Mouse (Mus musculus) naive thymus-derived CD4-positive, alpha-beta T cell, adult 2 months (primary cell): ENCODE data around the gene Vgll4.
"Not testable (repeated sequence)": the region's sequence is repeated elsewhere in the genome, so short reads cannot be mapped to it uniquely, and the experiment has no call there.

ENCODE experiments used
- DNase-seq: peaks from one replicate; pipeline ENCODE4 v3.0.0-alpha.2; 2011; ENCODE audit warnings: low read depth

The Vgll4 gene

DNA sequence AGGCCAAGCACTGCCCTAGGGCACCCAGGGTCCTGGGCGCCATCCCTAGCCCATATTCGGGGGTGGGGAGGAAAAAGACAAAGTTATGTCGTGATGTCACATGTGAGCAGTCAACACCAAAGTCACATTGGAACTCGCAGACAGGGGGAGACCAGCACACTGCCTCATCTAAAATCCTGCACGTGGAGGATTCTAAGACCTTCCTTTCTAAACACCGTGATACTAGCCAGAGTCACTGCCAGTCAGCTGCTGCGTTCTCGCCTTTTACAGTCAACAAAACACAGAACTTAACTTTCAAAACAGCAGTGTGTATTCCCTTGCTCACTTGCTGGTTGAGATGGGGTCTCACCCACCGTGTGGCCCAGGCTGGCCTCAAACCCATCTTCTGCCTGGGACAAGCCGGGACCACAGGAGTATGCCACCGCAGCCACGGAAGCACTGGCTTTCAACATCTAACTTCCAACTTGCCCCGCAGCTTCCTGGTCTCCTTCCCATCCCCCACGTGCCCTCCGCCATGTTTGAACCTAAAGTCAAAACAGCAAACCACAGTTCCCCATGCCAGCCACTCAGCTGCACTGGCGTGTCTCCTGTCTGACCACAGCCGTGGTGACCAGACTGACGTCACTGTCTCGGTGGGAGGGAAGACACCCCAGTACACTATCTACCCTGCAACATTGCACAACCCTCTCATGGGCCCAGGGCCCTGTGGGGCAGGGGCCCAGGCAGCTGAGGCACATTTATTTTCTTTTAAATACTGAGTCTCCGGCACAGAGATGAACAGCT lies 76.2 kb downstream of the Vgll4 start:
- peak; percentile 86 for DNase-seq

DNA sequence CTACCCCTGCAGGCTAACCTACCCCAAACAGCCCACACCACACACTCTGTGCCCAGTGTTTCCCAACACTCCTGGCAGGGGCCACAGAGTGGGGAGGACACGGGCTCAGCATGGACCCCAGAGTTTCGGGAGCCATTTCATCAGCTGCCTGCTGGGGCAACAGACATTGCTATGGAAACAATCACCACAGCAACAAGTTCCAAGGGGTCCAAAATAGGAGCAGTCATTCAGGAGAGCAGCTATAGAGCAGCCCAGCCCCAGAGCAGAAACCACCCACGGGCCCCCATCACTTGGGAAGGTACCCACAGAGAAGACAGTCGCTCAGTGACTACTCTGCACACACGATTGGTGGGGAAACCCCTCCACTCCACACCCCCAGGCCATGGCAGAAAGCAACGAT lies 77.4 kb downstream of the Vgll4 start:
- DNase-seq: peak; percentile 62

DNA sequence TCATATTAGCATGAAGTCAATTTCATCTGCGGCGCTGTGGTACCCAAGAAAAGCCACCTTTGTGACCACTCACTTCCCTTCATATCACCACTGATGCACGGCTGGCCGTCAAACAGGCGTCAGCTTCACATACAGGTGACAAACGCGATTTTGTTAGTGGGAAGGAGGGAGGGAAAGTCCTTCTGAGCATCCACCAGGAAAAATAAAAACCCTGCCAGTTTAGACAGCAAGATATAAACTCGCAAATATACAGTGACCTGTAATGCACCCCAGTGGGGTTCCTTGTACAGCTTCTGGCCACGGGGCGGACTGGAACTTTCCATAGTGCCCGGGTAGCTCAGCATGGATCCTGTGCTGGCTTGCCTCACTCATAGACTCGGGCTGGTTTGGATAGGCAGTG lies 78.0 kb downstream of the Vgll4 start:
- no peak for DNase-seq

DNA sequence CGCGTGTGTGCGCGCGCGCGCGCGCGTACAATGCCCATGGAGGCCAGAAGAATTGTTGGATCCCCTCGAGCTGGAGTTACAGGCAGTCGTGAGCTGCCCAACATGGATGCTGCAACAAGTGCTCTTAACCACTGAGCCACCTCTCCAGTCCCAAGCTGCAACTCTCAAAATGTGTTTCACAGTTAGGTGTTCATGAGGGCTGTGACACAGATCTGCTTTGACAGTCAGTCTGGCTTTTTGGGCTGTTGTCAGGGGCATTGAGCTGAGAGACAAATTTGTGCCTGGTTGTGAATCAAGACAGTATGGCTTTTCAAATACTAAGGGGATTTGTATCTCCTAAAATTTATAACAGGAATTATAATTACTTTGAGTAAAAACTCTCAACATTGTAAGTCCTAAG lies 78.5 kb downstream of the Vgll4 start:
- DNase-seq: no peak

GRCm38 (mm10) chr6:114890411-114891115 lies 79.2 kb downstream of the Vgll4 start:
- DNase-seq: no peak

DNA sequence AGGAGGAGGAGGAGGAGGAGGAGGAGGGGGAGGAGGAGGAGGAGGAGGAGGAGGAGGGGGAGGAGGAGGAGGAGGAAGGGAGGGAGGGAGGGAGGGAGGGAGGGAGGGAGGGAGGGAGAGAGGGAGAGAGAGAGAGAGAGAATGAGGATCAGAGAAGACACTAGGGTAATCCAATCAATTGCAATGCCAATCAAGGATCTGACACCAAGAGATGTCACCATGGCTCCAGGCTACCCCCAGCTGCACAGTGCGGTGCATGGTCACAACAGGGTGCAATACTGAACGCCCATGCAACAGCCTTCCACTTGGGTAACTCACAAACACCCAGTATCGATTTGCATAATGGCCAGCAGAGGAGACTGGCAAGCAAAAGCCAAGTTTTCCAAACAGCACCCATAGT lies 79.8 kb downstream of the Vgll4 start:
- not testable (repeated sequence) for DNase-seq

DNA sequence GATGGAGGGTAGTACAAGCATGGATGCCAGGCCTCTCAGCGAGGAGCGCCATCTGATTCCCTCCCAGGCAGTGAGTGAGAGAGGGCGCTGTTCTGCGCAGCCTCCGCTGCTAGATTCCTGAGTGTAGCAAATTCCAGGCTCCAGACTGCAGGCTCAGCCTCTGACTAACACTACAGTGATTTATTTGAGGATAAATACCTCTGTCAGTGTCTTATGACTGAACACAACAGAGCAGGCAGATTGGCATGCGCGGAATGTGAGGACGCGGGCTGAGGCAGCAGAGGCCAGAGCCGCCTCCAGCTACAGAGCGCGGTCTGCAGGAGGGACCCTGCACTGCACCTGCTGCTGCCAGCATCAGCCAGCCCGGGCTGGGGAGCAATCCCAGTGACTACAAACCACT lies 80.9 kb downstream of the Vgll4 start:
- DNase-seq: no peak

DNA sequence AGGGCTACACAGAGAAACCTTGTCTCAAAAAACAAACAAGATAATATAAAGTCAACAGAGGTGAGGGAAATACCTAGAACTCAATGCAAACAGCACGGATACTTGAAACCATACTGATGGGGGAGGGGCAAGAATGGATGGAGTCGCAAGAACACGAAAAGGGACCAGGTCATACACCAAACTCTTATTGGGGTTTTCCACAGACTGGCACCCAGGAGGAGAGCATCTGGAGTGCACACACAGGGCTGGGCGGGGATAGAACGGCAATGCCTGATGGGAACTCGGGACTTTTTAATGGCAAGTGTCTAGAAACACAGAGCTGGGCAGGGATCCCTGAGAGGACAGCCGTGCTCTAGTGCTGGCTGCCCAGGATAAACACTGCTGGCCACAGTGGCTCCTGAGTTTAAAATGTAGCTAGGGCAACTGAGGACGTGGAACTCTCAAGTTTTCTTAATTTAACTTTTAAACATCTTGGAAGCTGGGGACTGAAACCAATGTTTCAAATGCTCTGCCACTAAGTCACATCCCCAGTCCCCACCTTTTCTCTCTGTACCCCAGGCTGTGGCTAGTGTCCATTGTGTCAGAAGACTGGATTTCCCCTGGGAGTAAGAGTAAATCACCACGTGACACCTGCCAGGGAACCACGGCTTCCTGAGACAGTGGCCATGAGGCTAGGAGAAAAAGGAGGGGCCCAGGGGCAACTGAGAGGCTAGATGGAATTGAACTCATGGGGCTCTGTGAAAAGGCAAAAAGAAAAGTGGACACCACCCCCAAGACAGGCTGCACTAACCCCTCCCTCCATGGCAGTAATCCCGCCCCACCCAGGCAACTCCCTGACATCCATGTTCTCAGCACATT lies 83.1 kb downstream of the Vgll4 start:
- no peak for DNase-seq

- no peak for DNase-seq
Observed at GRCm38 (mm10) chr6:114886012-114886411, 83.8 kb downstream of the Vgll4 start.

- DNase-seq: no peak
Observed at GRCm38 (mm10) chr6:114885129-114885528, 84.7 kb downstream of the Vgll4 start.

GRCm38 (mm10) chr6:114883261-114883740 lies 86.5 kb downstream of the Vgll4 start:
- DNase-seq: peak; percentile 50

- DNase-seq: no peak
Observed at GRCm38 (mm10) chr6:114882675-114883074, 87.1 kb downstream of the Vgll4 start.

- DNase-seq: no peak
Observed at GRCm38 (mm10) chr6:114882212-114882611, 87.6 kb downstream of the Vgll4 start.

DNA sequence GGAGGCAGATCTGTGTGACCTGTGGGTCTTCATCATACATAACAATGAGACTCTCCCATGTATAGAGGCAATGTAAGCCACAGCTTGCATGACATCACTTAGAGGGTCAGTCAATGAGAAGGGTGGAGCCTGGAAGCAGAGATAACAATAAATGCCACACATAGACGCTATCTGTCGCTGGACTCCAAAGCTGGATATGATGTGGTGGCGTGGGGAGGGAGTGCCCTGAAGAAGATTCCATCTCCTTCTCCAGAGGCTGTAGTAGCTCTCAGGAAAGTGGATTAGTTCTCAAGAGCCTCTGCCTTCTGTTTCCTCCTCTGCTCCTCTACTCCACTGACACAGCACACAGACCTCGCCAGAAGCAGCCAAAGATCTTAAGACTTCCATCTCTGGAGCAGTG lies 89.0 kb downstream of the Vgll4 start:
- DNase-seq: no peak

- DNase-seq: no peak
Observed at GRCm38 (mm10) chr6:114878841-114879520, 90.8 kb downstream of the Vgll4 start.

DNA sequence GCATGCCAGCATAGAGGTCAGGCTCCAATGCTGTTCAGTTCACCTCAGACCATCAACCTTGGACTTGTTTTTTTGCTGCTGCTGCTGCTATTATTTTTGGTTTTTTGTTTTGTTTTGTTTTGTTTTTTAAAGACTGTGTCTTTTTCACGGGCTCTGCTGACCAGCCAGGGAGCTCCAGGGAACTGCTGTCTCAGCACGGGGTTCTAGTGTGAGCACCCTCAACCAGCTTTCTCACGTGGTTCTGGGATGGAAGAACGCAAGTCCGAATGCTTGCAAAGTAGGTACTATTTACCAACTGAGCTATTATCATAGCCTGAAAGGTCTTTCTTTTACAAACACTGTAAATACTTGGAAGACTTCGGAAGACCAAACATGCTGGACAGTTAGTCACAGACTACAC lies 93.2 kb downstream of the Vgll4 start:
- DNase-seq: no peak

- DNase-seq: peak; percentile 37
Observed at GRCm38 (mm10) chr6:114876033-114876432, 93.8 kb downstream of the Vgll4 start.

DNA sequence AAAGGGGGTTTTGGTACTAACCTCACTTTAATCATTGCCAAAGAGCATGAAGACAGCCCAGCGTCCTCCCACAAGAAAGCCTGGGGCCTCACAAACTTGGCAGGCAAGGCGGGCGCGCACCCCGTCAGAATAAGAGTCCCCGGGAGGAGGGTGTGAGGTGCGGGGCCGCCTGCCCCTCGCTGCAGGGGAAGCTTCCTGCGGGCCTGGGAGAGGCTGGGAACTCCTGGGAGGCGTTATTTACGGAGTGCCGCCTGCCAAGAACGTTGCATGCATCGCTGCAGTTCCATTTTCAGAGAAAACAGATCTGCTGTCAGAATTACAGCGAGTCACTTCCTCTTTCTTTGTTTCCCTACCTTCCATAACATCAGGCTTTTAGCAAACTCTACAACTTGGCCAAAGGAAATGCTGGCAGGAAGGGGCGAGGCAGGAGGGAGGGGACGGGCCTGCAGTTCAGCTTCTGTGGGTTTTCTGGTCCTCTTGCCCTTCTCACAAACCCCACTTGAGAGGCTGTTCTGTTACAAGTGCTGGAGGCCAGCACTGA lies 94.7 kb downstream of the Vgll4 start:
- DNase-seq: peak; percentile 84

- DNase-seq: peak; percentile 45
Observed at GRCm38 (mm10) chr6:114874138-114874928, 95.5 kb downstream of the Vgll4 start.

DNA sequence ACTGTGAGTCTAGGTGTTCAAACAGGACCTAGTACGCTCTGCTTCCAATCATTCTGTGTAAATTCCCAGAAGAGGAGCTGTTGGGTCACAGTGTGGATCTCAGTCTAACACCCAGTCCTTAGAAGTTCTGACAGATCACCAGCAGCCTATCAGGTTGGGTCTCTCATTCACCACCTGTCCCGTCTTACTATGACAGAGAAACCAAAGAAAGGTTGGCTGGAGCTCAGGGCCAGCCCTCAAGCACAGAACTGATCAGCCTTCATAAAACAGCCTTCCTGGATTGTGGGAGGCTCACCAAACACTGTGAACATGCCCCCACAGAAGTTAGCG lies 96.0 kb downstream of the Vgll4 start:
- DNase-seq: no peak
